Mouse (Mus musculus): ENCODE measurements around the gene Zfp651. TPM values are rescaled to one million over a fixed set of nuclear protein-coding genes. Genes with fewer than 3 reads are reported as not detected.
A peak's percentile ranks its signal among the peaks of the same experiment; 100 is the strongest.

Gene Zfp651
- total RNA-seq, 2 experiments from 2014 or later, result not detected

DNA sequence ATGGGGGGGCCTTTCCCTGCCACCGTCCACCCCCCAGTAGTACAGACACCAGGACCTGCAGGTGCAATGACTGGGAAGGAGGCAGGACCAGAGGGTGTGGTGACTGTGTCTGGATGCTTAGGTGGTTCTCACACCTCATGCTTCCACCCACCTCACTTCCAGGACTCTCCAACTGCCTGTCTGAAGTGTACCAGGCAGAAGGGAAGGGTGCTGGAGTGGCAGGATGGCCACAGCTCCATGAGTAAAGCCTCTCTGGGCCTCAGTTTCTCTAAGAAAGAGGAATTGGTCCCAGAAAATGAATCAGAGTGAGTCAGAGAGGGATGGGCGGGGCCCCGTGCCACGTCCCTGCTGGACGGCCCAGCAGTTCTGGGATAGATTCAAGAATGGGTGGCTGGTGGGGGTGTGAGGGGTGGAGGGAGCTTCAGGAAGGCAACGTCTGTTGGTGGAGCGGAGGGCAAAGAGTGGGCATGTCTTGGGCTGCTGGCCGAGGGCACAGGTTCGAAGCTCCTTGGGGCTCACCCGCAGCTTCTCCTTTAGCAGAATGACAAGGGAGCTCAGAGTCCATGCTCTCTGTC is 2.0 kb downstream of the Zfp651 start:
- no peak for ATAC-seq (replicated peaks; ENCODE audit: low FRiP score, low TSS enrichment, poor library complexity, severe bottlenecking)

DNA sequence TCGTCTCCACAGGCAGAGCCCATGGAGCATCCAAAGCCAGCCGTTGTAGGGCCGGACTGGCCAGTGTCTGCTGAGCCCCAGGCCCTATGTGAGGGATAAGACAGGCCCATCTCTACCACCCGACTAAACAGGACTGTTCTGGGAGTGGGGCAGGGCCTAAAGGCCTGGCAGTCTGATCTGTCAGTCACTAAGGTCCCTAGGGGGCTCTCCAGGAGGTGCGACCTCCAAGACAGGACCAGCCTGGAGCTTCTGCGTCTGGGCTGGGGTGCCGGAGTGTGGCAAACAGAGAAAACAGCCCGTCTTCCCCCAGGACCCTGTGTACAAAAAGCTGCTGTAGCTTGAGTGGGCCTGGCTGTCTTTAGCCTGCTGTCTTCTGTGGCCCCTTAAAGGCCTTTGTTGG is 2.7 kb downstream of the Zfp651 start:
- no peak for ATAC-seq (replicated peaks; ENCODE audit: low FRiP score, low TSS enrichment, poor library complexity, severe bottlenecking)

DNA sequence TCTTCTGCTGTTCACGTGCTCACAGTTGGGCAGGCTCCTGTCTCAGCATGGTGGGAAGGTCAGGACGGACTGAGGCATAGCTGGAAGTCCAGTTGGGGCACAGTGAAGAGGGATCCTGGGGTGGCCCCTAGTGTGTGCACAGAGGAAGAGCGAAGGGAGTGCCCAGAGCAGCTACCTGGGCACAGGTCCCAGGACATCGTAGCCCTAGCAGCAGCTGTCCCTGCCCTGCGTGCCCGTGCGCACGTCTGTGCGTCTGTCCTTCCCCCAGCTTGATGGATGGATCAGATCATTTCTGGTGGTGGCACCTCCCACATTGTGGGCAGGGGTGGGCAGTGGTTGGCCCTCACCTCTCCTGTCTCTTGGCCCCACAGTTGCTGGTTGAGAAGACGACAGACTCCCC is 3.1 kb downstream of the Zfp651 start:
- no peak for ATAC-seq (replicated peaks; ENCODE audit: low FRiP score, low TSS enrichment, poor library complexity, severe bottlenecking)

DNA sequence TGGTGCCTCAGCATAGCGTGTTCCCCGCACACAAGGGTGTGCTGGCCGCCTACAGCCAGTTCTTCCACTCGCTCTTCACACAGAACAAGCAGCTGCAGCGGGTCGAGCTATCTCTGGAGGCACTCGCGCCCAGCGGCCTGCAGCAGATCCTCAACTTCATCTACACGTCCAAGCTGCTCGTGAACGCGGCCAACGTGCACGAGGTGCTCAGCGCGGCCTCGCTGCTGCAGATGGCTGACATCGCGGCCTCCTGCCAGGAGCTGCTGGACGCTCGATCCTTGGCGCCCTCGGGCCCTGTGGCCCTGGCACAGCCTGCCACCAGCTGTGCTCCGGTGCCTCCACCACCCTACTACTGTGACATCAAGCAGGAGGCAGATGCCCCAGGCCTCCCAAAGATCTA is 3.6 kb downstream of the Zfp651 start:
- no peak for ATAC-seq (replicated peaks; ENCODE audit: low FRiP score, low TSS enrichment, poor library complexity, severe bottlenecking)

DNA sequence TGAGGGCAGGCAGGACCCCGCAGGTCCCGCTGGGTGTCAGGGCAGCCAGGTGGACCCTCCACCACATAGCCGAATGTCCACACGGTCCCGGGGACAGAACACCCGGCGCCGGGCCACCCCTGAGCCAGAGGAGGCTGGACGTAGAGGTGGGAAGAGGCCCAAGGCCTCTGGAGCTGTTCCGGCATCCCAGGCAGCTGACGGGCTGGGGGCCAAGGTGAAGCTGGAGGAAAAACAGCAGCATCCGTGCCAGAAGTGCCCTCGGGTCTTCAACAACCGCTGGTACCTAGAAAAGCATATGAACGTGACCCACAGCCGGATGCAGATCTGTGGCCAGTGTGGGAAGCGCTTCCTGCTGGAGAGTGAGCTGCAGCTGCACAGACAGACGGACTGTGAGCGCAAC is 4.6 kb downstream of the Zfp651 start:
- no peak for ATAC-seq (replicated peaks; ENCODE audit: low FRiP score, low TSS enrichment, poor library complexity, severe bottlenecking)

DNA sequence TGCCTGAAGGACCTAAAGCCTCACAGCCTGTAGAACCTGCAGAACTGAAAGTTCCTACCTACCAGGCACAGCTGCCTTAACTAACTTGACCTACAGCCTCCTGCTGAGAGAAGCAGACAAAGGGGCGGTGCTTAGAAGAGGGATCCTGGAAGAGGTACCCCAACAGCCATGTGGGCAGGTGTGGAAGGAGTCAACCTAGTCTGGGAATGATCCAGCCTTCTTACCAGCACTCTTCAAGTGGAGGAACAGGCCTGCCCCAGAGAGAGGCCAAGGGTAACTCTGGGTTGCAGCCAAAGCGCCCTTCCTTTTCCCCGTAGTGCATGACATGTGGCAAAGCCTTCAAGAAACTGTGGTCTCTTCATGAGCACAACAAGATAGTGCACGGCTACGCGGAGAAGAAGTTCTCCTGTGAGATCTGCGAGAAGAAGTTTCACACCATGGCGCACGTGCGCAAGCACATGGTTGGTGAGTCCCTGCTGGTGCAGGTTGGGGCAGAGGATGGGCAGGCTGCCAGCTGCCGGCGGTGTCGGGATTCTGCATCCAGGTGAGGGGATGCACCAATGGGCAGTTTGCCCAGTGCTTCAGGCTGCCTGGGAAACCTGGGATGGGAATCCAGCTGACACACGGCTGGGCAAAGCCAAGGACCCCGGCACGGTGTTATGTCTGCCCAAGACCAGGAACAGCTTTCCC is 6.2 kb downstream of the Zfp651 start:
- ATAC-seq (replicated peaks; ENCODE audit: low FRiP score, low TSS enrichment, poor library complexity, severe bottlenecking), result no peak

DNA sequence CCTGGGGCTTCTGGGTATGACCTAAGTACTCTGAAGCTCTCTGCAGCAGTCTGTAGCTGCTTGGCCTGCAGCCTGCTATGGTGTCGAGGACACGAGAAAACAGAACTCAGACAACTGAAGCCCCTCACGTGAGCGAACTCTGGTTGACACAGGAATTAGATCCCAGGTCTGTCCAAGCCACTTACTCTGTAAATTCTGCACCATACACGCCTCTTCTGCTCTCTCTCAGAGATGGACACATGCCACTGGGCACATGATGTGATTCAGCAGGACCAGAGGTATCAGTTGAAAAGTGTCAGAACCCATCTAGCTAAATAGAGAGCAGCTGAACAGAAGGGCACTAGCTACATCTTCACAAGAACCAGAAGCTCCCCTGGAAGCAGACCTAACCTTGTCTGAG is 13.3 kb downstream of the Zfp651 start:
- ATAC-seq (replicated peaks; ENCODE audit: low FRiP score, low TSS enrichment, poor library complexity, severe bottlenecking), result no peak

DNA sequence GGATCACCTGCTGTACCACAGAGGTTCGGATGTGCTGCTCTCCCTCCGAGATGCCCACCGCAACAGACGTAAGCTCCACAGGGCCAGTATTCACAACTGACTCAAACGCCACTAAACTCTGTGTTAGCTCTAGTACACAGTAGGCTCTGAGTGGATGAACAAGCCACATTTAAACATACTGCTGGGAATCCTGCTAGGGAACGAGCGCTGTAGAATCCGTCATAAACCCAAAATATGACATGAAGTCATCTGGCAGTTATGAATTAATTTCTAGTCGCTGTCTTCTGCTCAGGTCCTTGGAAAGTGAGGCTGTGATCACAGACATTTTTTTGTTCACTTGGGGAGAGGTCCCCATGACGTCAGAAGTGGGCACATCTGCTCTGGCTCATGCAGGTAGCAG is 16.8 kb downstream of the Zfp651 start:
- ATAC-seq (replicated peaks; ENCODE audit: low FRiP score, low TSS enrichment, poor library complexity, severe bottlenecking), result no peak

DNA sequence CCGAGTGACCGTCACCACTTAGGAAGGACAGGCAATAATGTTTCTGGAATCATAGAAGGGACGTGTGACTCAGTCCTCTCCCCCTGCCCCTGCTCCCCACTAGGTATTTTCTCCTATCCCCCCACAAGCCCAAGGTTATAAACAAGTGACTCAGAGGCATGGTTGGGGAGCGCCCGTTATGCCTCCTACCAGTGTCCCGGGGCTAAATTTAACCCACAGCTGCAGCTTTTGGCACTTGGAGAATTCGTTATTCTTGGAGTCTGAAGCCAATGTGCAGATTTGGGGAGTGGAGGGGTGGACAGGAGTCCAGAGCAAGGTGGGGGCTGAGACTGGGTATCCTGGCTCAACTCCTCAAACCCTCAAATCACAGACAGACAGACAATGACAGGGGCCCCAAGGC is 17.4 kb downstream of the Zfp651 start:
- no peak for ATAC-seq (replicated peaks; ENCODE audit: low FRiP score, low TSS enrichment, poor library complexity, severe bottlenecking)

DNA sequence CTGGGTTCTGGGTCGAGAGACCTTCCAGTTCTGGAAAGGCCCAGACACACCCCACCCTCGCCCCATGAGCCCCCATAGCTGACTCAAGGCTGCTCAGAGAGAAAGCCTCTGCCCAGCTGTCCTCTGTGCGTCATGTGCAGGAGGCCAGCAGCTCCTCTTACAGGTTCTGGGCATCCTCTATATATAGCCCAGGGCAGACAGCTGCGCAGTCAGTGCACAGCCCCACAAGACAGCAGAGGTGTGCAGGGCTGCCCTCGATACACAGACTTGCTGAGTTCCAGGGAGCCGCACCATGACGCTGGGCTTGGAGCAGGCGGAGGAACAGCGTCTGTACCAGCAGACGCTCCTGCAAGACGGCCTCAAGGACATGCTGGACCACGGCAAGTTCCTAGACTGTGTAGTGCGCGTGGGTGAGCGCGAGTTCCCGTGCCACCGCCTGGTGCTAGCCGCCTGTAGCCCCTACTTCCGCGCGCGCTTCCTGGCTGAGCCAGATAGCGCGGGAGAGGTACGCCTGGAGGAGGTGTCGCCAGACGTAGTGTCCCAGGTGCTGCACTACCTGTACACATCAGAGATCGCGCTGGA is 18.4 kb downstream of the Zfp651 start, which contains the start of gene Klhl40:
Klhl40 (plus strand) TSS at position 124 of the 582 bp plus-strand sequence.
- ATAC-seq (replicated peaks; ENCODE audit: low FRiP score, low TSS enrichment, poor library complexity, severe bottlenecking), result no peak

DNA sequence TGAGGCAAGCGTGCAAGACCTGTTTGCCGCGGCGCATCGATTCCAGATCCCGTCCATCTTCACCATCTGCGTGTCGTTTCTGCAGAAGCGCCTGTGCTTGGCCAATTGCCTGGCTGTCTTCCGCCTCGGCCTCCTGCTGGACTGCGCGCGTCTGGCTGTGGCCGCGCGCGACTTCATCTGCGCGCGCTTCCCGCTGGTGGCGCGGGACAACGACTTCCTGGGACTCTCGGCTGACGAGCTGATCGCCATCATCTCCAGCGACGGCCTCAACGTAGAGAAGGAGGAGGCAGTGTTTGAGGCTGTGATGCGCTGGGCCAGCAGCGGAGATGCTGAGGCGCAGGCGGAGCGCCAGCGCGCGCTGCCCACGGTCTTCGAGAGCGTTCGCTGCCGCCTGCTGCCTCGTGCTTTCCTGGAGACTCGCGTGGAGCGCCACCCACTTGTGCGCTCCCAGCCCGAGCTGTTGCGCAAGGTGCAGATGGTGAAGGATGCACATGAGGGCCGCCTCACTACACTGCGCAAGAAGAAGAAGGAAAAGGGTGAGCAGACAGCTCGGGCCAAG is 19.0 kb downstream of the Zfp651 start:
- no peak for ATAC-seq (replicated peaks; ENCODE audit: low FRiP score, low TSS enrichment, poor library complexity, severe bottlenecking)

DNA sequence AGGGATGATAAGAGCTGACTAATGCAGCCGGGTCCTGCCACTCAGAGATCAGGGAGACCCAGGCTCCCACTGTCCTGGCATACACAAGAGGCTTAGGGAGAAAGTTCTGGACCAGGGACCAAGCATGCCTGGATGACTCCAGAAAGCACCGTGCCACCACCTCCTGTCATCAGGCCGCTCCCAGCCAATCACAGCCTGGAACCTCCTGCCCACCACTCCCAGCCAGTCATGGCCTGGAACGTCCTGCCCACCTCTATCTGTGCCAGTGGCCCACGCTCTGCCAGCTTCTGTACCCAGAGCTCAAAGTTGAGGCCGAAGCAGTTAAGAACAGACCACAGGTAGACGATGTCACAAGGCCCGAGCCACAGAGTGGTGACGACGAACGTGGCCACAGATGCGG is 25.7 kb downstream of the Zfp651 start:
- ATAC-seq (replicated peaks; ENCODE audit: low FRiP score, low TSS enrichment, poor library complexity, severe bottlenecking), result no peak

DNA sequence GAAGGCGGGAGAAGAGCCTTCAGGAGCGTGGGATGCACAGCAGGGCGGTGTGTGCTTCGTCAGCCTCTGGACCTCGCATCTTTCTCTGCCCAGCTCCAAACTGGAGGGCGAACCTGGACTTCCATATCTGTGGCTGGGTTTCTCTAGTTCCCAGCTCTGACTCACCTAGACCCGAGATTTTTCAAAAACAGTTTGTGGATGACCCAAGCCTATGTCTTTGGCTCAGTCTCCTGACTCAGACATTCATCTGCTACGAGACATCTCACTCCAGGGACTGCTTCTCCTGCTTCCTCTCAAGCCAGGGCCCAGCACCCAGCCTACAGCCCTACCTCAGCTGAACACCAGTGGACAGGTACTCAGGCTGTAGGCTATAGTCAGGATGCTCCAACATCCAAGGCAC is 26.1 kb downstream of the Zfp651 start:
- ATAC-seq (replicated peaks; ENCODE audit: low FRiP score, low TSS enrichment, poor library complexity, severe bottlenecking), result no peak

DNA sequence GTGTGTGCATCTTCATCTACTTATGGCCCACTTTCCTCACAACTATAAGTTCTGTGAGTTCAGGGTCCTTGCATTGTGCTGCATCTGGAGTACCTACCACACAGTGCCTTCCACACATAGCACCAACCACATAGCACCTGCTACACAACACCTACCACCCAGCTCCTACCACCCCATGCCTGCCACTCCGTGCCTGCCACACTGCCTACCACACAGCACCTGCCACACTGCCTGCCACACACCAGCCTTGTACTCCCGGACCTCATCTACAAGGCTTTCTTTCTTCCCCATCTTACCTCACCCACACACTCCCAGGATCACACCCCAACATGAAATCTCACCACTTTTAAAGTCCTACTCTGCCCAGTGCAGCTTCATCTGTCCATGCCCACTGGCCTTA is 27.2 kb downstream of the Zfp651 start:
- no peak for ATAC-seq (replicated peaks; ENCODE audit: low FRiP score, low TSS enrichment, poor library complexity, severe bottlenecking)

DNA sequence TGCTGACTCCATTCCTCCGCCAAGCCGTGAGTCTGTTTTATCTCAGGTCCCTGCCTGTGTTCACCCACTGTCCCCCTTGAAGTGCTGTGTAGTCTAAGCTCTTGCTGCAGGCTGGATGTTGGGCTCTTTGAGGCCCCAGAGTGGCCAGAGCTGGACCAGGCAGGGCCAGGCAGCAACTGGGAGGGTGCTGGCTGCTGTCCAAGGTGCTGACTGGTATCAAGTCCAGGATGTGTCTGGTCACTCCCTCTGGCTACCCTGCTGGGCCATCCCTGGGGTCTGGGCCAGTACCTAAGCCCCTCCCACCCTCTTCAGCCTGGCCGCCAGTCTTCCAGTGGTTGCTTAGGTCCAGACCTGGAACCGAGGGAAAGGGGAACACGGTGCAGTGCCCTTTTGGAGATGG is 32.1 kb downstream of the Zfp651 start:
- peak; percentile 62 for ATAC-seq (replicated peaks; ENCODE audit: low FRiP score, low TSS enrichment, poor library complexity, severe bottlenecking)

DNA sequence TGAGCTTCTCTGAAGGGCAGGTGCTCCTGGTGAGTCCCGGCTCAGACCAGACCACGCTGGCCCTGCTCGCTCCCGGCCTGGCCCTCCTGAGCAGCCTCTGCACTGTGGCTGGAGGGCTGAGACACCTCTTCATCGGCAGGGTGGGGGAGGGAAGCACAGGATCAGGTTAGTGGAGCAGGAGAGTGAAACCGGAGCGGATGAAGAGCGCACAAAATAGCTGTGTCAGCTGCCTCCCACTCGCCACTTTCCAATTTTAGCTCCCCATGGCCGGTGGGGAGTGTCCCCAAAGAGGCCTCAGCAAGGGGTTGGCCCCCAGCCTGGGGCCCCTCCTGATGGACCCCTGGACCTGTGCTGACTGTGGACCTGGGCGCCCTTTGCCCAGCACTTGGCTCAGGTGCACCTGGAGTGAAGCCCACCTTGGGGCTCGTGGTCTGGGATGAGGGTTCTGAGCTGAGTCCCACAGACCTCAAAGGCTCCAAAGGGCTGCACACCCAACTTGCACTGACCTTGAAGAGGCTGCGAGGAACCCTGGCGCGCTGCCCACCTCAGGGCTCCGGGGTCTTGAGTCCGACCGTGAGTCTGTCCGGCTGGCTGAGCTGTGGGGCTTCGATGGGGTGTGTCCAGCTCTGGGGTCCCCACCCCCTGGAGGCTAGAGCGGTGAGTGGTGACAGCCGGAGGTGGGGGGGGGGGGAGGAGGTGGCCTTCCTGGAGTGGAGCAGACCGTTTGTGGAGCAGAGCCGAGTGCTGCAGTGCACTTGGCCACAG is 32.8 kb downstream of the Zfp651 start, which contains the start of gene Hhatl:
Hhatl (minus strand) TSS at position 751 of the 765 bp plus-strand sequence.
- no peak for ATAC-seq (replicated peaks; ENCODE audit: low FRiP score, low TSS enrichment, poor library complexity, severe bottlenecking)

DNA sequence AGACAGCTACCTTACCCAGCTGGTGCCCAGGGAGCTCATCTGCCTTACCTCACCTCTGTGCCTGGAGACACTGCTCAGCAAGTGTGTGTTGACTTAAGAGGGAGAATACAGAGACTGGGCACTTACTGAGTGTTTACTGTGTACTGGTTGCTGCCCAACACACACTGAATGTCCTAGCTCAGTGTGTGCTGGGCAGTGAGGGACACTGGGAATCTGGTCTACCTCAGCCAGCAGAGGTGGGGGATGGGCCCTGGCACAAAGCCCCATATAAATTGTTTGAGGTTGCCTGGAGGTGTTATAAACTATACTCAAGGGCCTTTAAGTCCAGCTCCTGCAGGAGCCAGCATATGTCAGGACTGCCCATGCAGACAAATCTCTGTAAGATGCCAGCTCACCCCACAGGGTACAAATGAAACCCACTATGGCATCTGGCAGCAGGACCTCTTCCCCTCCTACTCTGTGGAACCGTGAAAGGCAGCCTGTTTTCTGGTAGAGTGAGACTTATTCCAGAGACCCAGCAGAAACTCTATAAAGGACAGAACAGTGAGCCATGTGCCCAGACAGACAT is 35.9 kb downstream of the Zfp651 start:
- no peak for ATAC-seq (replicated peaks; ENCODE audit: low FRiP score, low TSS enrichment, poor library complexity, severe bottlenecking)

DNA sequence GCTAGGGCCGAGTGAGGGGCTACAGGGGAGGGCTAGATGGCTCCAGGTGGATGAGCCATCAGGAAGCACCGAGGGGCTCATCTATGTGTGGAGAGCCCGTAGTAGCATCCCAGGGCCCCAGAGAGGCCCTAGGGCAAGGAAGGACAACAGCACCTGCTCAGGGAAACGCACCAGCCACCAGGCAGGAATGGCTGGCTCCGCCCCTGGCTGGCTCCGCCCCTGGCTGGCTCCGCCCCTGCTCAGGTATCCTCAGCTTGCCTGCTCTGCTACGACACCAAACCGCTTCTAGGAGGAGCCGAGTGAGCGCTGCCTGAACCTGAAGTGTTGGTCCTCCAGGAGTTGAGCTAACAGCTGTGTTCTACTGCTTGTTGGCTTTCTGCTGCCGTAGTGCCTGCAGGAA is 38.6 kb downstream of the Zfp651 start:
- ATAC-seq (replicated peaks; ENCODE audit: low FRiP score, low TSS enrichment, poor library complexity, severe bottlenecking), result no peak

DNA sequence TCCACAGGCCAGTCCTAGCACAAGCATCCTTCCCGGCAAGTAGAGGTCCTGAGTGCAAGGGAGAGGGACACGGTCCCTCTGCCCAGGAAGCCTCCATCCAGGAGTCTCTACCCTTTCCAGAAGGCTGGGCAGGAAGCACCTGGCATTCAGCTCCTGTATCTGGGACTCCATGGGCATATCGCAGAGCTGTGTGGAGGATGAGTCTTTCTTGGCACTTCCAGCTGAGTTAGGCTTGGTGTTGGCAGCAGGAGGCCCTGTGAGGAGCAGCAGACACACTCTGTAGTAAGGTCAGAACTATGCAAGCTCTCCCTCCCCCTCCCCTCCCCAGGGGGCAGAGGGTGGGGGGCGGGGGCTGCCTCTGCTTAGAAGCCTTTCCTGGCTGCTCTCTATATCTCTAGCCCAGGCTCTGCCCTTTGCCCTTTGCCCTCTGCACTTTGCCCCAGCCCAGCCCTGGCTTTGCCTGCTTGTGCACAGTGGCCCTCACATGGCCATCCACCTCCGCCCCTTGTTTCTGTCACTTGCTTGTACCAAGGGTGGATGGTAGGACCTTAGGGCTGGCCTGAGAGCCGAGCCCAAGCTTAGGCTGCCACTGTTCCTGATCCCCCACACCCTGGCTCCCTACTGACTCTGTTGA is 39.9 kb downstream of the Zfp651 start:
- no peak for ATAC-seq (replicated peaks; ENCODE audit: low FRiP score, low TSS enrichment, poor library complexity, severe bottlenecking)

All from megakaryocyte-erythroid progenitor cell, adult 5-6 weeks (primary cell).